Mouse (Mus musculus) ovary, adult 18-20 months (tissue): ENCODE results near the gene Rbak.
A peak's percentile ranks its signal among the peaks of the same experiment; 100 is the strongest.
"Not testable (repeated sequence)": the region's sequence is repeated elsewhere in the genome, so short reads cannot be mapped to it uniquely, and the experiment has no call there.

Source experiments
- DNase-seq: peaks from one replicate; pipeline ENCODE4 v3.0.0; 2022; ENCODE audit warnings: low spot score, mixed read lengths

The Rbak gene

GRCm38 (mm10) chr5:143180255-143181076 is at the start of gene Rbak, which contains the start of gene Spdye4b:
Gene Rbak, minus strand, starts transcription at chr5:143180775.
Gene Spdye4b, plus strand, starts transcription at chr5:143181017.
- peak; percentile 92 for DNase-seq

GRCm38 (mm10) chr5:143226790-143227189 is 46.2 kb upstream of the Rbak start, which contains the start of gene Spdye4a:
Gene Spdye4a, minus strand, starts transcription at chr5:143226890.
- DNase-seq = no peak

- no peak for DNase-seq
These were observed 41.7 kb upstream of the Rbak start for GRCm38 (mm10) chr5:143222287-143222686.

GRCm38 (mm10) chr5:143220996-143221395 is 40.4 kb upstream of the Rbak start:
- DNase-seq = no peak

- no peak for DNase-seq
These were observed 33.3 kb upstream of the Rbak start for GRCm38 (mm10) chr5:143213832-143214231.

GRCm38 (mm10) chr5:143205015-143205414 is 24.4 kb upstream of the Rbak start:
- DNase-seq = no peak

- no peak for DNase-seq
These were observed 15.9 kb upstream of the Rbak start for GRCm38 (mm10) chr5:143196506-143196905.

GRCm38 (mm10) chr5:143195166-143195565 is 14.6 kb upstream of the Rbak start:
- DNase-seq = no peak

- not testable (repeated sequence) for DNase-seq
These were observed 14.2 kb upstream of the Rbak start for GRCm38 (mm10) chr5:143194747-143195146.

- DNase-seq = no peak
These were observed 12.2 kb upstream of the Rbak start for GRCm38 (mm10) chr5:143192806-143193205.

- not testable (repeated sequence) for DNase-seq
These were observed 7.4 kb upstream of the Rbak start for GRCm38 (mm10) chr5:143188014-143188413.

- DNase-seq = no peak
These were observed 1.4 kb downstream of the Rbak start for GRCm38 (mm10) chr5:143179179-143179578.

GRCm38 (mm10) chr5:143177541-143178200 is 2.9 kb downstream of the Rbak start:
- DNase-seq = no peak

GRCm38 (mm10) chr5:143175970-143176369 is 4.6 kb downstream of the Rbak start:
- no peak for DNase-seq

GRCm38 (mm10) chr5:143165508-143166070 is 15.0 kb downstream of the Rbak start:
- no peak for DNase-seq

- DNase-seq = no peak
These were observed 25.0 kb downstream of the Rbak start for GRCm38 (mm10) chr5:143155534-143155933.

GRCm38 (mm10) chr5:143153756-143154155 is 26.8 kb downstream of the Rbak start:
- DNase-seq = no peak

GRCm38 (mm10) chr5:143150044-143150443 is 30.5 kb downstream of the Rbak start:
- DNase-seq = no peak

GRCm38 (mm10) chr5:143149536-143149935 is 31.0 kb downstream of the Rbak start:
- no peak for DNase-seq

- DNase-seq = no peak
These were observed 31.9 kb downstream of the Rbak start for GRCm38 (mm10) chr5:143148661-143149060.

GRCm38 (mm10) chr5:143147481-143147880 is 33.1 kb downstream of the Rbak start, which contains the start of gene Olfr718-ps1:
Gene Olfr718-ps1, minus strand, starts transcription at chr5:143147581.
- DNase-seq = no peak

- DNase-seq = no peak
These were observed 43.0 kb downstream of the Rbak start for GRCm38 (mm10) chr5:143137580-143137979.

GRCm38 (mm10) chr5:143135042-143135441 is 45.5 kb downstream of the Rbak start:
- no peak for DNase-seq
